Mouse (Mus musculus): ENCODE results near the gene Trim14.

DNA sequence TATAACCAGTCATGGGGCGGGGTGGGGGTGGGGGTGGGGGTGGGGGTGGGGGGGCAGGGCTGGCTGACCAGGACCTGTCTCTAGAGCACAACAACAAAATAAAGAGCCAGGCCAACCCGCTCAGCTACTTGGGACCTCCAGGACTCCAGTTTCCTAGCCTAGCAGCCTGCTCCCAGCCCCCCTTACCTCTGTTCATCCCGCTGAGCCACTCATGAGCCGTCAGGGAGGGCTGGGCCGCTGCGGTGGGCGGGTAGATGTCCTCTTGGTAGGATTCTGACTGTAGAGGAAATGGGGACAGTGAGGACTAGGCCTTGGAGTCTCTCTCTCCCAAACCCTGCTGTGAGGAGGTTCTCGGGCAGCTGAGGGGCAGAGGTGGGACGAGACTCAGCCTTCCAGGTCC is 5.8 kb upstream of the Trim14 start:
- TF ChIP-seq CTCF (IDR thresholded peaks at IDR 0.05) (no peak), EP300 (IDR thresholded peaks at IDR 0.05) (no peak)
